In the genomic region with DNA sequence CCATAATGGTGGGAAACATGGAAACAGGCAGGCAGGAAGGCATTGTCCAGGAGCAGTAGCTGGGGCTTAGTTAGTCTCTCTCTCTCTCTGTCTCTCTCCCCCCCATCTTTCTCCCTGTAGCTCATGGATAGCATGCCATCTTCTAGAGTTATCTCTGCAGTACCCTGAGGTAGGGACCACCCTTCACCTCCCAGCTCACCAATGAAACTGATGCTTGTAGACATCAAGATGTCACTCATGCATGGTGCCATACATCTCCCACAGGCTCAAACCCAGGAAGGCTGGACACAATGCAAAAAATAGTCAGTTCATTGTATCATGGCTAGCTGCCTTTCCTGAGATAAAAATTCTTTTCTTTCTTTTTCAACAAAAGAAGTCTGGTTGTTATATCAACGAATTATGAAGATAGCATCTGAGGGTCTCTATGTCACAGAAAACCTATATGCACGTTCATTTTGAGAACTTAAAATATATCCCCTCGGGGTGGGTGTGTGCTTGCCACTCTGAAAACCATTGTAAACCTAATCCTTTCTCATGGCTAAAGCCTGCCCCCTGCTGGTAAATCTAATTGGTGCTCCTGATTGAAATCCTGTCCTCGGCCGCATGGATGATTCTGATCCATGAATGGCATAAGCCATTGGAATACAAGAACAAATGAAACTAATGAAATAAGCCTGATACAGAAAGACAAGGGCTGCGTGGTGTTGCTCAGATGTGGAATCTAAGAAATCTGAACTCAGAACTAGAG, we compare ENCODE assay signal across 9 mouse cellular contexts. TPM values are rescaled to one million over a fixed set of nuclear protein-coding genes. Genes with fewer than 3 reads are reported as not detected.
DNase-seq lines count a peak whose midpoint lies in the region; ATAC-seq and TF ChIP-seq lines count a peak whose summit lies in the region.
"Had no signal": no experiment of that assay in that cellular context is flagged by ENCODE, and none has a peak within 500 bp of the region (broad histone marks: within the 10 kb centered on the region; RNA-seq: fewer than 3 reads in every experiment).

No protein-coding gene starts in this region.

- no peaks in the 10 kb centered on the region for H3K27me3 ChIP-seq in limb, embryonic 14.5 days (ENCODE audit: control insufficient read depth, insufficient read depth, low read length)
- H3K27me3 ChIP-seq: megakaryocyte, embryonic 14.5 days had no signal

- 17% methylated on average over 6 of the region's 6 CpGs for WGBS in limb, embryonic 14.5 days

- H3K36me3 ChIP-seq in limb, embryonic 14.5 days (ENCODE audit: control insufficient read depth, insufficient read depth, low read length): no peaks in the 10 kb centered on the region

- H3K27ac ChIP-seq in limb, embryonic 14.5 days (replicated peaks; ENCODE audit: low read depth, low read length): no peak overlapping the region

- H3K9me3 ChIP-seq in limb, embryonic 14.5 days (ENCODE audit: control insufficient read depth, low read length): no peaks in the 10 kb centered on the region
- H3K9me3 ChIP-seq: megakaryocyte, embryonic 14.5 days had no signal

- no peak for TF ChIP-seq POLR2A in limb, embryonic 14.5 days (IDR thresholded peaks at IDR 0.05; ENCODE audit: borderline replicate concordance, extremely low read depth, insufficient read depth, insufficient read length)

- peak; percentile 84 for ATAC-seq in frontal cortex, adult (ENCODE audit: low TSS enrichment)
- peak; percentile 55; the same call in 1 of the 2 replicates for ATAC-seq in limb, embryonic 14.5 days (ENCODE audit: low FRiP score, low read depth)
- ATAC-seq in megakaryocyte, adult 5-6 weeks (ENCODE audit: poor library complexity, severe bottlenecking): no peak

- H3K4me3 ChIP-seq in limb, embryonic 14.5 days (replicated peaks; ENCODE audit: low read length): no peak overlapping the region
- H3K4me3 ChIP-seq: megakaryocyte, embryonic 14.5 days had no signal

- H3K4me1 ChIP-seq in limb, embryonic 14.5 days (ENCODE audit: control insufficient read depth, insufficient read depth, low read length): no peaks in the 10 kb centered on the region
- H3K4me1 ChIP-seq: megakaryocyte, embryonic 14.5 days had no signal

- H3K4me2 ChIP-seq in limb, embryonic 14.5 days (replicated peaks; ENCODE audit: low read depth, low read length, severe bottlenecking): no peak overlapping the region

- no peak overlapping the region for H3K9ac ChIP-seq in limb, embryonic 14.5 days (ENCODE audit: low read depth, low read length, severe bottlenecking)

- DNase-seq in spleen, postnatal 10 days (ENCODE audit: low spot score in 2 of 2): peak; percentile 4 to 44
- no peak for DNase-seq in spleen, adult 12 weeks (ENCODE audit: low spot score)
- peak; percentile 89 for DNase-seq in cerebellum, adult 8-10 months
- DNase-seq in kidney, postnatal 10 days: peak; percentile 86
- DNase-seq in limb, embryonic 14.5 days (ENCODE audit: low spot score): peak; percentile 87
- DNase-seq in ovary, postnatal 14 days (ENCODE audit: low spot score): peak; percentile 85

RNA-seq across cellular contexts. Expression of gene Unc13c, which starts 14.0 kb away (rescaled TPM):
- polyA plus RNA-seq in limb, embryonic 14.5 days (2012; rRNA removed): 0.56 and 0.73 TPM in 2 replicates
- 1.3 and 1.5 TPM in 2 replicates for polyA plus RNA-seq in limb, embryonic 14.5 days (2014; fragmentation: Nextera tagmentation; extraction: Ambion mirVana)
- total RNA-seq in megakaryocyte, adult 5-6 weeks (2015): not detected in 2 replicates
- 0.04 TPM in 1 of 2 replicates, not detected in the other for total RNA-seq in megakaryocyte, adult 5-6 weeks (2017)
